Mouse (Mus musculus) cerebral cortex, adult 2 months (tissue): ENCODE results near the gene Hist1h2bf.

Experiments used
- WGBS: fragments of 180-500 bp; shearing (Covaris S2); methylation state at CpG from one replicate; pipeline ENCODE4 v1.1.7; 2018; 5-methylcytosine and 5-hydroxymethylcytosine counted together

Gene Hist1h2bf

GRCm38 (mm10) chr13:23586099-23586939 is 12.3 kb upstream of the Hist1h2bf start:
- 1% methylated on average over 22 of the region's 22 CpGs for WGBS

- WGBS = under 1% methylated on average over 30 of the region's 36 CpGs
Observed at GRCm38 (mm10) chr13:23585442-23586098, 11.6 kb upstream of the Hist1h2bf start.

GRCm38 (mm10) chr13:23585029-23585441 is 11.0 kb upstream of the Hist1h2bf start:
- WGBS = under 1% methylated on average over 21 of the region's 21 CpGs

- 18% methylated on average over 6 of the region's 6 CpGs for WGBS
Observed at GRCm38 (mm10) chr13:23582219-23583056, 8.4 kb upstream of the Hist1h2bf start.

- under 1% methylated on average over 43 of the region's 43 CpGs for WGBS
Observed at GRCm38 (mm10) chr13:23581408-23582218, 7.6 kb upstream of the Hist1h2bf start, which contains the start of gene Hist1h4d. Hist1h4d (plus strand) TSS chr13:23581598.

- 95% methylated on average over 1 of the region's 1 CpGs for WGBS
Observed at GRCm38 (mm10) chr13:23577835-23578234, 3.8 kb upstream of the Hist1h2bf start.

- 66% methylated on average over 6 of the region's 6 CpGs for WGBS
Observed at GRCm38 (mm10) chr13:23576906-23577639, 3.1 kb upstream of the Hist1h2bf start.

GRCm38 (mm10) chr13:23576351-23576881 is 2.4 kb upstream of the Hist1h2bf start:
- WGBS = 56% methylated on average over 7 of the region's 7 CpGs

- WGBS = 3% methylated on average over 17 of the region's 40 CpGs
Observed at GRCm38 (mm10) chr13:23575864-23576313, 1.9 kb upstream of the Hist1h2bf start.

GRCm38 (mm10) chr13:23575271-23575851 is 1.4 kb upstream of the Hist1h2bf start, which contains the start of gene Hist1h3d:
Hist1h3d (plus strand) TSS chr13:23575763.
- whole genome bisulfite sequencing = 2% methylated on average over 18 of the region's 18 CpGs

GRCm38 (mm10) chr13:23574546-23575170 is 662 bp upstream of the Hist1h2bf start:
- 2% methylated on average over 12 of the region's 39 CpGs for WGBS

- WGBS = 10% methylated on average over 20 of the region's 20 CpGs
Observed at GRCm38 (mm10) chr13:23573034-23573897, 730 bp downstream of the Hist1h2bf start.

GRCm38 (mm10) chr13:23572218-23573033 is 1.6 kb downstream of the Hist1h2bf start:
- 33% methylated on average over 2 of the region's 2 CpGs for WGBS

GRCm38 (mm10) chr13:23571504-23572217 is 2.3 kb downstream of the Hist1h2bf start:
- WGBS = 1% methylated on average over 18 of the region's 34 CpGs

- under 1% methylated on average over 18 of the region's 18 CpGs for WGBS
Observed at GRCm38 (mm10) chr13:23571022-23571503, 2.9 kb downstream of the Hist1h2bf start, which contains the start of the genes Hist1h2ae and Hist1h2bg. Hist1h2ae (minus strand) TSS chr13:23571220. Hist1h2bg (plus strand) TSS chr13:23571396.
